Mouse (Mus musculus): ENCODE measurements around the gene Gas2. TPM values are rescaled to one million over a fixed set of nuclear protein-coding genes. Genes with fewer than 3 reads are reported as not detected.

Gene Gas2
- polyA plus RNA-seq, 1 experiment from 2014 or later, result 156 TPM

DNA sequence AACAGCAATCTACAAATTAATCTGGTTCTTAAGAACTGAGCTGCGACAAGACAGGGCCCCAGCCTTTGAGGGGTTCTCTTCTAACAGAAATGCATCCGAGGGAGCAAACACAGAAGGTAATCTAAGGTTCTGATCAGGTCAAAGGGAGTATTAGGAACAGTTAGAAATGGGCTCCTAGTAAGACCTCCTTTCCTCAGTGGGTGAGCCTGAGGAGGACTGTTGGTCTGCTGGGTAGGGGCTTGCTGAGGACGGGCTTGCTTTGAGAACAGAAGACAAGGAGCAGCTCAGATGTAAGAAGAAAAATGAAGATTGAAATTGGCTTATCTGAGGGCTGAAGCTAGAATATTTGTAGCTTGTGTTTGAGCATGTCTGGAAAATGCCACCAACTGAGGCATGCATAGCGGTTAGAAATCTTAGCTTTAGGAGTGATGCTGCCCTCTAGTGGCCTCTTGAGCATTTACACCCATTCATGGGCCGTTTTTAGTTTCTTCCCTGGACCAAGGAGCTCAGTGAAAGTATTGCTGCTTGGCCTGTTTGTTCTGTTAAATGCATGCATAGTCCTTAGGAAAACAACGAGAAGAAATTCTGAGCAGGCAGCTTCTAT, 110.5 kb downstream of the Gas2 start:
- ATAC-seq (replicated peaks; ENCODE audit: low FRiP score, low read depth), result no peak

DNA sequence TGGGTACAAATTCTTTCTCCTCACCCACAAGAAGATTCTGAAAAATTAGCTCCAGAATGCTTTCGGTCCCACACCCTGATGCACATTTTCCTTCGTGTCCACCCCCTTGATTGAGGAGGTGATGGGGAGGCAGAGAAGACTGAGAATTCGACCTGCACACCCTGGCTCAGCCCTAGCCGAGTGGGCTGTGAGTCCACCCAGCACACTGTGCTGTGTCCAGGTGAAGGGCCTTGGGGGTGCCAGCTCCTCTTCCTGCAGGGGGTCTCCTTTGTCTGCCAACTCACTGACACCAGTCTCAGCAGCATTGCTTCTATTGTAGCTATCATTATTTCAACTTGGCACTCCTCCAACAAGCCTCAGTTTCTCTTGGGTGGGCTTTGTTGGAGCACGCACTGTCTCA, 111.3 kb downstream of the Gas2 start:
- Histone ChIP-seq H3K36me3 (ENCODE audit: insufficient read depth, low read length) (no peaks in the 10 kb centered on the region), H3K27ac (no peak overlapping the region), H3K4me1 (replicated peaks; ENCODE audit: insufficient read depth, low read length) (no peaks in the 10 kb centered on the region), H3K4me3 (replicated peaks; ENCODE audit: low read depth, low read length) (no peak overlapping the region), H3K9me3 (replicated peaks; ENCODE audit: low read length) (no peaks in the 10 kb centered on the region), H3K27me3 (ENCODE audit: insufficient read depth, low read length) (no peaks in the 10 kb centered on the region), H3K9ac (ENCODE audit: low read depth, low read length) (no peak overlapping the region), H3K4me2 (ENCODE audit: low read length) (no peak overlapping the region)
- ATAC-seq (replicated peaks; ENCODE audit: low FRiP score, low read depth) (no peak), DNase-seq (ENCODE audit: low spot score) (no peak)
- TF ChIP-seq CTCF (IDR thresholded peaks at IDR 0.05; ENCODE audit: low read depth), result no peak
- WGBS, result 72% methylated on average over 5 of the region's 5 CpGs

More for the DNA sequence above, 110.5 kb downstream of the Gas2 start:
- Histone ChIP-seq H3K4me1 (replicated peaks; ENCODE audit: insufficient read depth, low read length) (no peaks in the 10 kb centered on the region), H3K9ac (ENCODE audit: low read depth, low read length) (no peak overlapping the region), H3K36me3 (ENCODE audit: insufficient read depth, low read length) (no peaks in the 10 kb centered on the region), H3K4me2 (ENCODE audit: low read length) (no peak overlapping the region), H3K4me3 (replicated peaks; ENCODE audit: low read depth, low read length) (no peak overlapping the region), H3K9me3 (replicated peaks; ENCODE audit: low read length) (no peaks in the 10 kb centered on the region), H3K27ac (no peak overlapping the region), H3K27me3 (ENCODE audit: insufficient read depth, low read length) (no peaks in the 10 kb centered on the region)
- DNase-seq (ENCODE audit: low spot score), result peak; percentile 82
- WGBS, result 28% methylated on average over 6 of the region's 6 CpGs
- TF ChIP-seq CTCF (IDR thresholded peaks at IDR 0.05; ENCODE audit: low read depth), result peak; percentile 88

DNA sequence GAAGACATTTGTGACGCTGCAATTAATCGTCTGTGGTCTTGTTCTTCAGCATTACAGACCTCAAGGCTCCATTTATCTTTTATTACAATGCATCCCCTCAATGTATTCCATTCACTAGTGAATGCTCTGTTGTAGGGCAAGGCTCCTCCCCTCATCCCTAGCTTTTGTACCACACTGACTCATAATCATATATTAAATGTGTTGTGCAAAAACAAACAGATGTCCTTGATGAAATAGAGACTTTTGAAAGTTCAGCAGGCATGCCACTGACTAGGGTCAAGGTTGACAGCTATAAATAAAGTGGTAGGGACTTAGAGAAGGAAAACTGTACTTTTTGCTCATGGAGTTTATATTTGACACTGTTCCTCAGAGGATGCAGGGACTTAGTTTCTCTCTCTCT, 111.7 kb downstream of the Gas2 start:
- DNase-seq (ENCODE audit: low spot score) (no peak), ATAC-seq (replicated peaks; ENCODE audit: low FRiP score, low read depth) (no peak)
- WGBS, result 63% methylated on average over 2 of the region's 2 CpGs
- H3K36me3 ChIP-seq (ENCODE audit: insufficient read depth, low read length), result no peaks in the 10 kb centered on the region
- no peaks in the 10 kb centered on the region for H3K4me1 ChIP-seq (replicated peaks; ENCODE audit: insufficient read depth, low read length)
- H3K4me3 ChIP-seq (replicated peaks; ENCODE audit: low read depth, low read length), result no peak overlapping the region
- H3K9me3 ChIP-seq (replicated peaks; ENCODE audit: low read length), result no peaks in the 10 kb centered on the region
- H3K27me3 ChIP-seq (ENCODE audit: insufficient read depth, low read length), result no peaks in the 10 kb centered on the region
- H3K27ac ChIP-seq, result no peak overlapping the region
- H3K9ac ChIP-seq (ENCODE audit: low read depth, low read length), result no peak overlapping the region
- no peak overlapping the region for H3K4me2 ChIP-seq (ENCODE audit: low read length)
- TF ChIP-seq CTCF (IDR thresholded peaks at IDR 0.05; ENCODE audit: low read depth), result no peak

DNA sequence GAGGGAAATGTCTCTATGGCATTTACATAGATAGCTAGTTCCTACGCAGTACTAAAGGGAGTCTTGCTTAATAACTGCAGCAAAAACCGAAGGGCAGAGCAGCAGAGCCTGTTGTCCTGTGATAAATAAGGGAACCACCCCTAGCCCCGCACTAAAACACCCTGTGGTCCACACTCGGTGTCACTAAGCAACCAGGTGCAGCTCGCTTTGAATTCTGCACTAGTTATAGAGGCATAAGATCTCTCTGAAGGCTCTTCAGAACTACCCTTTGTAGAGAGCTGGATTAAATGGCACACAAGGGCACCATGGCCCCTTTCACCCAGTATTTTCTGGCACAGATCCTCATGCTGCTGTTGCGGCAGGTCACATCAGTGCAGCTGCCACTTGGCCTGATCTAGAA, 113.4 kb downstream of the Gas2 start:
- H3K36me3 ChIP-seq (ENCODE audit: insufficient read depth, low read length), result no peaks in the 10 kb centered on the region
- no peaks in the 10 kb centered on the region for H3K9me3 ChIP-seq (replicated peaks; ENCODE audit: low read length)
- no peak for TF ChIP-seq CTCF (IDR thresholded peaks at IDR 0.05; ENCODE audit: low read depth)
- no peak overlapping the region for H3K27ac ChIP-seq
- no peak for ATAC-seq (replicated peaks; ENCODE audit: low FRiP score, low read depth)
- no peaks in the 10 kb centered on the region for H3K27me3 ChIP-seq (ENCODE audit: insufficient read depth, low read length)
- no peak overlapping the region for H3K4me3 ChIP-seq (replicated peaks; ENCODE audit: low read depth, low read length)
- DNase-seq (ENCODE audit: low spot score), result no peak
- 77% methylated on average over 6 of the region's 6 CpGs for WGBS
- no peak overlapping the region for H3K4me2 ChIP-seq (ENCODE audit: low read length)
- no peaks in the 10 kb centered on the region for H3K4me1 ChIP-seq (replicated peaks; ENCODE audit: insufficient read depth, low read length)
- no peak overlapping the region for H3K9ac ChIP-seq (ENCODE audit: low read depth, low read length)

DNA sequence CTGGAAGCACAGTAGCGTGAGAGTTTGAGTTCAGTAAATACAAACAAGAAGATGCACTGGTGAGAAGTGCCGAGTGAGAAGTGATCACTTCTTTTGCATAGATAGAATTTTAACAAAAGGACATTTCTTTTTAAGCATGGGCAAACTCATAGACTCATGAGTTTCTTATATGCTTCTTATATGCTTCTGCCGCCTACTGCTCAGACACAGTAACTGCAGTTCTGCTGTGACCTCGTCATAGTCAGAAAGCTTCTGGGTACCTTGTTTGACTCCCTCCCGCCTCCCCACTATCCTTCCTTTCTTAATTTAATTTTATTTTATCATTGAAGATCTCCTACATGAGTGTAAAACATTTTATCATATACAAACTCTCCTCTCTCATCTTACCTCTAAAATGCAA, 117.5 kb downstream of the Gas2 start:
- no peak overlapping the region for H3K4me3 ChIP-seq (replicated peaks; ENCODE audit: low read depth, low read length)
- no peak overlapping the region for H3K9ac ChIP-seq (ENCODE audit: low read depth, low read length)
- H3K4me1 ChIP-seq (replicated peaks; ENCODE audit: insufficient read depth, low read length), result no peaks in the 10 kb centered on the region
- H3K4me2 ChIP-seq (ENCODE audit: low read length), result no peak overlapping the region
- ATAC-seq (replicated peaks; ENCODE audit: low FRiP score, low read depth) (no peak), DNase-seq (ENCODE audit: low spot score) (peak; percentile 51)
- H3K9me3 ChIP-seq (replicated peaks; ENCODE audit: low read length), result no peaks in the 10 kb centered on the region
- H3K27me3 ChIP-seq (ENCODE audit: insufficient read depth, low read length), result no peaks in the 10 kb centered on the region
- whole genome bisulfite sequencing, result 58% methylated on average over 5 of the region's 5 CpGs
- H3K36me3 ChIP-seq (ENCODE audit: insufficient read depth, low read length), result no peaks in the 10 kb centered on the region
- no peak overlapping the region for H3K27ac ChIP-seq
- TF ChIP-seq CTCF (IDR thresholded peaks at IDR 0.05; ENCODE audit: low read depth), result peak; percentile 63

DNA sequence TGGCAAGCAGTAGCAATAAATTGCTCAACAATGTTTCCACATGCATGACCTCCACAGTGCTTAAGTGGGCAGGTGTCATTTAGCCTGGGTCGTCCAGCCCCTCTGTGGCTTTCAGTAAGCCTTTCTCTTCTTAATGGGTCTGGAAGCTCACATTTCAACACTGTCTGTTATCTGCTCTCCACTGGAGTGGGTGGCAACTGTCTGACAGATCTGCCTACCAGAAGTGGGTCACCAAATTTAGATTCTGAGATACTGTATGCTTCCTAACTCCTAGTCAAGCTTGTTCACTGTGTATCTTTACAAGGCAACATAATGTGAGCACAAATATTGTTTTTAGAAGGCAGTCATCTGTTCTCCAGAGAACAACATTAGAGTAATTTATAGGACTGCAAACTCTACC, 120.5 kb downstream of the Gas2 start:
- H3K36me3 ChIP-seq (ENCODE audit: insufficient read depth, low read length), result no peaks in the 10 kb centered on the region
- H3K4me3 ChIP-seq (replicated peaks; ENCODE audit: low read depth, low read length), result no peak overlapping the region
- no peak overlapping the region for H3K9ac ChIP-seq (ENCODE audit: low read depth, low read length)
- WGBS, result 7% methylated on average over 1 of the region's 1 CpGs
- no peak for TF ChIP-seq CTCF (IDR thresholded peaks at IDR 0.05; ENCODE audit: low read depth)
- no peak overlapping the region for H3K4me2 ChIP-seq (ENCODE audit: low read length)
- no peaks in the 10 kb centered on the region for H3K27me3 ChIP-seq (ENCODE audit: insufficient read depth, low read length)
- no peaks in the 10 kb centered on the region for H3K9me3 ChIP-seq (replicated peaks; ENCODE audit: low read length)
- no peaks in the 10 kb centered on the region for H3K4me1 ChIP-seq (replicated peaks; ENCODE audit: insufficient read depth, low read length)
- H3K27ac ChIP-seq, result no peak overlapping the region
- no peak for ATAC-seq (replicated peaks; ENCODE audit: low FRiP score, low read depth)
- DNase-seq (ENCODE audit: low spot score), result peak; percentile 6

DNA sequence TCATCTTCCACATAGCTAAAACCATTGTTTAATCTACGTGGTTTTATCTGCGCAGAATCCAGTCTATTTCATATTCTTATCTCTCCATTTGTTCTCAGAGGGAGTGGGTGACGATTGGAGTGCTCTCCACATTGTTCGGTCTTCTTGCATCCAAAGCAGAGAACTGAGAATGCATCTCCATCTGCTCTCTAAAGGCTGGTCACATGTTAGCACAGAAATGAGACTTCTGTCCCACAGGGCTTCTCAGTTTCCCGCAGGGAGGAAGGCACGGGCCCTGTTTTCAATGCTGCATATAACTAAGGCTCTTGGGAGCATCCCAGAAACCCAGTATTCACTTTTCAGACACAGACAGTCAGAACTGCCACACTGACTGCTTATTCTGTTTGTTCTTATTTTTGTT, 123.9 kb downstream of the Gas2 start:
- no peak overlapping the region for H3K4me3 ChIP-seq (replicated peaks; ENCODE audit: low read depth, low read length)
- H3K9ac ChIP-seq (ENCODE audit: low read depth, low read length), result no peak overlapping the region
- TF ChIP-seq CTCF (IDR thresholded peaks at IDR 0.05; ENCODE audit: low read depth), result no peak
- ATAC-seq (replicated peaks; ENCODE audit: low FRiP score, low read depth), result no peak
- H3K4me2 ChIP-seq (ENCODE audit: low read length), result no peak overlapping the region
- H3K9me3 ChIP-seq (replicated peaks; ENCODE audit: low read length), result no peaks in the 10 kb centered on the region
- H3K36me3 ChIP-seq (ENCODE audit: insufficient read depth, low read length), result no peaks in the 10 kb centered on the region
- 85% methylated on average over 6 of the region's 6 CpGs for WGBS
- no peak overlapping the region for H3K27ac ChIP-seq
- DNase-seq (ENCODE audit: low spot score), result no peak
- H3K4me1 ChIP-seq (replicated peaks; ENCODE audit: insufficient read depth, low read length), result no peaks in the 10 kb centered on the region
- H3K27me3 ChIP-seq (ENCODE audit: insufficient read depth, low read length), result no peaks in the 10 kb centered on the region

All from kidney, postnatal 0 days (tissue).